Mouse (Mus musculus): ENCODE data around the gene Psmd3.
A peak's percentile ranks its signal among the peaks of the same experiment; 100 is the strongest.
"Not testable (repeated sequence)": the region's sequence is repeated elsewhere in the genome, so short reads cannot be mapped to it uniquely, and the experiment has no call there.

Gene Psmd3

GRCm38 (mm10) chr11:98681786-98682745 lies at the start of gene Psmd3:
Gene Psmd3, plus strand, starts transcription at chr11:98682554.
- peak; percentile 97 for DNase-seq

- DNase-seq: peak; percentile 12
Observed at GRCm38 (mm10) chr11:98635312-98635970, 46.9 kb upstream of the Psmd3 start.

- no peak for DNase-seq
Observed at GRCm38 (mm10) chr11:98637501-98637900, 44.9 kb upstream of the Psmd3 start.

- no peak for DNase-seq
Observed at GRCm38 (mm10) chr11:98640091-98640490, 42.3 kb upstream of the Psmd3 start.

GRCm38 (mm10) chr11:98644757-98645156 lies 37.6 kb upstream of the Psmd3 start:
- peak; percentile 12 for DNase-seq

- peak; percentile 30 for DNase-seq
Observed at GRCm38 (mm10) chr11:98645946-98646345, 36.4 kb upstream of the Psmd3 start.

GRCm38 (mm10) chr11:98646459-98646858 lies 35.9 kb upstream of the Psmd3 start, which contains the start of gene Gsdma2:
Gene Gsdma2, plus strand, starts transcription at chr11:98646759.
- no peak for DNase-seq

- peak; percentile 58 for DNase-seq
Observed at GRCm38 (mm10) chr11:98655076-98655475, 27.3 kb upstream of the Psmd3 start.

- peak; percentile 48 for DNase-seq
Observed at GRCm38 (mm10) chr11:98660517-98660916, 21.8 kb upstream of the Psmd3 start.

- no peak for DNase-seq
Observed at GRCm38 (mm10) chr11:98664091-98664490, 18.3 kb upstream of the Psmd3 start, which contains the start of gene Gsdma. Gene Gsdma, plus strand, starts transcription at chr11:98664351.

- no peak for DNase-seq
Observed at GRCm38 (mm10) chr11:98668984-98669383, 13.4 kb upstream of the Psmd3 start.

GRCm38 (mm10) chr11:98671284-98671815 lies 11.0 kb upstream of the Psmd3 start:
- no peak for DNase-seq

- DNase-seq: no peak
Observed at GRCm38 (mm10) chr11:98671857-98672256, 10.5 kb upstream of the Psmd3 start.

GRCm38 (mm10) chr11:98672482-98672881 lies 9.9 kb upstream of the Psmd3 start:
- no peak for DNase-seq

- DNase-seq: peak; percentile 66
Observed at GRCm38 (mm10) chr11:98673136-98673535, 9.2 kb upstream of the Psmd3 start.

GRCm38 (mm10) chr11:98675829-98676363 lies 6.5 kb upstream of the Psmd3 start:
- DNase-seq: no peak

- no peak for DNase-seq
Observed at GRCm38 (mm10) chr11:98680023-98680422, 2.3 kb upstream of the Psmd3 start.

GRCm38 (mm10) chr11:98680595-98680994 lies 1.8 kb upstream of the Psmd3 start:
- not testable (repeated sequence) for DNase-seq

GRCm38 (mm10) chr11:98681186-98681585 lies 1.2 kb upstream of the Psmd3 start:
- DNase-seq: no peak

GRCm38 (mm10) chr11:98682811-98683210 lies 457 bp downstream of the Psmd3 start:
- DNase-seq: no peak

- DNase-seq: no peak
Observed at GRCm38 (mm10) chr11:98685642-98686041, 3.3 kb downstream of the Psmd3 start.

- DNase-seq: peak; percentile 83
Observed at GRCm38 (mm10) chr11:98686976-98687375, 4.6 kb downstream of the Psmd3 start.

GRCm38 (mm10) chr11:98688009-98688408 lies 5.7 kb downstream of the Psmd3 start:
- no peak for DNase-seq
